1 mouse cellular context compared by ENCODE assay signal in the genomic region with DNA sequence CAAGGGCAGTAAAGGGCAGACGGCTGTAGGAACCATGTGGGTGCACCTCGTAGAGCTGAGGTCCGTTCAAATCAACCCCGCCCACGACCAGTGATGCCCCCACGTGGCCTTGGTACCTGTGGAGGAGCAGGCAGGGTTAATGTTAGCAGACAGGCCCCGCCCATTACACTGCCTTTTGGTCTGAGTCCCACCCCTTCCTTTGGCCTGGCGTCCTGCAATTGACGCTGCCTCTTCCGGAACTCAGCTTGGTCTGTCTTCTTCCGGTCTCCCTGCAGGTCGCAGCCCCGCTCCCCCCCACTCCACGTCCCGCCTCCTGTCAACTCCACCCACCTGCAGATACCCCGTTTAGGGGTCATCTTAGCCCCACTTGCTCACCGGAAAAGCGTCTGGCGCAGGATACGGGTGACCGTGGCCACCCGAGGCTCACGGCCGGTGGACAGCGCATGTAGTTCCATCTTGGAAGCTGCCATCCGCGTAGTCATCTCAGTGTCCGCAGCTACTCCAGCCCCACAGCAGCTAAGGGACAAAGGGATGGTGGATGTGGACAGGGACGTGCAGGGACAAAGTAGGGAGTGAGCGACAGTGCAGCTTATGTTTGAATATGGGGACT.
TF ChIP-seq lines count a peak whose summit lies in the region.

No protein-coding gene starts in this region.

TF ChIP-seq in ES-E14, 5 proteins besides CTCF, POLR2A, EP300 and RAD21:
- TF ChIP-seq CHD2 (IDR thresholded peaks at IDR 0.05; ENCODE audit: low read depth, low read length): no peak
- no peak for TF ChIP-seq HCFC1 (IDR thresholded peaks at IDR 0.05; ENCODE audit: borderline replicate concordance, insufficient read depth, low read length)
- TF ChIP-seq MAFK (IDR thresholded peaks at IDR 0.05; ENCODE audit: insufficient read depth, low read depth, low read length): no peak
- TF ChIP-seq ZNF384 (IDR thresholded peaks at IDR 0.05; ENCODE audit: low read depth, low read length): no peak
- TF ChIP-seq ZC3H11A (IDR thresholded peaks at IDR 0.05; ENCODE audit: borderline replicate concordance, low read depth, low read length): no peak
TF ChIP-seq in ES-E14: peak in this region for 0.
